ENCODE assay signal across 31 mouse cellular contexts in genomic region chr2:150895691-150896252, GRCm38 (mm10). TPM values are rescaled to one million over a fixed set of nuclear protein-coding genes. Genes with fewer than 3 reads are reported as not detected.
DNase-seq lines count a peak whose midpoint lies in the region; ATAC-seq lines count a peak whose summit lies in the region.
"Had no signal": no experiment of that assay in that cellular context is flagged by ENCODE, and none has a peak within 500 bp of the region (broad histone marks: within the 10 kb centered on the region; RNA-seq: fewer than 3 reads in every experiment).

No protein-coding gene starts in this region.

- no peak overlapping the region for H3K9ac ChIP-seq in embryonic facial prominence, embryonic 14.5 days (ENCODE audit: low read depth, low read length)
- H3K9ac ChIP-seq: embryonic facial prominence, embryonic 12.5 days; forebrain, embryonic 15.5 days; heart, embryonic 13.5 days; hindbrain, embryonic 14.5 days; kidney, embryonic 15.5 days; liver, embryonic 15.5 days; midbrain, embryonic 12.5 days; stomach, embryonic 15.5 days had no signal

- no peaks in the 10 kb centered on the region for H3K36me3 ChIP-seq in embryonic facial prominence, embryonic 14.5 days (ENCODE audit: control insufficient read depth, insufficient read depth, low read length)
- peaks cover 13% of the 10 kb centered on the region for H3K36me3 ChIP-seq in embryonic facial prominence, embryonic 10.5 days (replicated peaks)
- H3K36me3 ChIP-seq in macrophage (ENCODE audit: inconsistent target) = 0 out of 2 replicates have a peak, but pooled peaks cover 6% of the 10 kb centered on the region
- H3K36me3 ChIP-seq: forebrain, embryonic 15.5 days; heart, embryonic 13.5 days; liver, embryonic 15.5 days; stomach, embryonic 15.5 days had no signal

- H3K4me3 ChIP-seq in embryonic facial prominence, embryonic 14.5 days (ENCODE audit: low read depth, low read length) = no peak overlapping the region
- no peak overlapping the region for H3K4me3 ChIP-seq in embryonic facial prominence, embryonic 10.5 days
- H3K4me3 ChIP-seq in macrophage (ENCODE audit: inconsistent target) = no peak overlapping the region
- H3K4me3 ChIP-seq: embryonic facial prominence, embryonic 12.5 days; forebrain, embryonic 10.5 days; forebrain, embryonic 15.5 days; heart, adult 2 months; heart, embryonic 13.5 days; kidney, embryonic 15.5 days; liver, embryonic 15.5 days; megakaryocyte, embryonic 14.5 days; midbrain, embryonic 12.5 days; stomach, embryonic 15.5 days had no signal

- DNase-seq in embryonic facial prominence, embryonic 14.5 days (ENCODE audit: low spot score) = peak; percentile 22
- no peak for DNase-seq in embryonic facial prominence, embryonic 10.5 days (ENCODE audit: low spot score)
- DNase-seq in lung, postnatal 25 days (ENCODE audit: low spot score) = peak; percentile 16
- no peak for DNase-seq in lung, adult 18-20 months
- peak; percentile 86 for DNase-seq in retina, postnatal 1 day
- no peak for DNase-seq in adipocyte (ENCODE audit: low spot score)
- no peak for DNase-seq in adrenal gland, postnatal 4 days (ENCODE audit: low spot score in 2 of 2)
- DNase-seq: adrenal gland, postnatal 14 days; cerebellum, adult 2 months; cerebellum, postnatal 25 days; gastrocnemius, postnatal 25 days; heart, adult 2 months; heart, postnatal 10 days; kidney, adult 18-20 months; kidney, postnatal 36 days; layer of hippocampus, postnatal 36 days; left cerebral cortex, postnatal 4 days; right cerebral cortex, adult 18-20 months; thymus, postnatal 14 days had no signal

- 77% methylated on average over 7 of the region's 7 CpGs for WGBS in embryonic facial prominence, embryonic 14.5 days
- WGBS in embryonic facial prominence, embryonic 10.5 days = 77% methylated on average over 7 of the region's 7 CpGs
- 78% methylated on average over 6 of the region's 7 CpGs for WGBS in macrophage (ENCODE audit: missing documents)

- H3K4me1 ChIP-seq in embryonic facial prominence, embryonic 14.5 days (ENCODE audit: control insufficient read depth, insufficient read depth, low read length) = no peaks in the 10 kb centered on the region
- H3K4me1 ChIP-seq in embryonic facial prominence, embryonic 10.5 days = no peaks in the 10 kb centered on the region
- H3K4me1 ChIP-seq: embryonic facial prominence, embryonic 12.5 days; forebrain, embryonic 10.5 days; forebrain, embryonic 15.5 days; kidney, embryonic 15.5 days; liver, embryonic 15.5 days; midbrain, embryonic 12.5 days; stomach, embryonic 15.5 days had no signal

- peaks cover 99% of the 10 kb centered on the region for H3K79me2 ChIP-seq in macrophage (ENCODE audit: inconsistent target)

- no peaks in the 10 kb centered on the region for H3K9me3 ChIP-seq in embryonic facial prominence, embryonic 14.5 days (ENCODE audit: control insufficient read depth, low read length)
- H3K9me3 ChIP-seq in embryonic facial prominence, embryonic 10.5 days = no peaks in the 10 kb centered on the region
- H3K9me3 ChIP-seq: embryonic facial prominence, embryonic 12.5 days; forebrain, embryonic 10.5 days; forebrain, embryonic 15.5 days; heart, embryonic 13.5 days; kidney, embryonic 15.5 days; liver, embryonic 15.5 days; megakaryocyte, embryonic 14.5 days; midbrain, embryonic 12.5 days; stomach, embryonic 15.5 days had no signal

- no peak overlapping the region for H3K27ac ChIP-seq in embryonic facial prominence, embryonic 14.5 days (replicated peaks; ENCODE audit: low read depth, low read length)
- no peak overlapping the region for H3K27ac ChIP-seq in embryonic facial prominence, embryonic 10.5 days (replicated peaks)
- H3K27ac ChIP-seq in macrophage = peak overlapping the region; percentile 65
- H3K27ac ChIP-seq: embryonic facial prominence, embryonic 12.5 days; forebrain, embryonic 10.5 days; forebrain, embryonic 15.5 days; heart, adult 2 months; heart, embryonic 13.5 days; hindbrain, embryonic 14.5 days; kidney, embryonic 15.5 days; liver, embryonic 15.5 days; midbrain, embryonic 12.5 days; stomach, embryonic 15.5 days had no signal

- peak; percentile 47; the same call in 1 of the 2 replicates for ATAC-seq in embryonic facial prominence, embryonic 14.5 days (ENCODE audit: low read depth)
- ATAC-seq: forebrain, embryonic 15.5 days had no signal

- no peaks in the 10 kb centered on the region for H3K27me3 ChIP-seq in embryonic facial prominence, embryonic 14.5 days (replicated peaks; ENCODE audit: control insufficient read depth, insufficient read depth, low read length)
- H3K27me3 ChIP-seq in embryonic facial prominence, embryonic 10.5 days (replicated peaks; ENCODE audit: low read depth, poor library complexity, severe bottlenecking) = no peaks in the 10 kb centered on the region
- H3K27me3 ChIP-seq: CH12.LX; embryonic facial prominence, embryonic 12.5 days; forebrain, embryonic 15.5 days; heart, embryonic 13.5 days; kidney, embryonic 15.5 days; liver, embryonic 15.5 days; megakaryocyte, embryonic 14.5 days; midbrain, embryonic 12.5 days; stomach, embryonic 15.5 days had no signal

- H3K4me2 ChIP-seq in embryonic facial prominence, embryonic 14.5 days (ENCODE audit: low read depth, low read length) = no peak overlapping the region
- H3K4me2 ChIP-seq: embryonic facial prominence, embryonic 12.5 days; forebrain, embryonic 15.5 days; heart, embryonic 13.5 days; hindbrain, embryonic 14.5 days; kidney, embryonic 15.5 days; liver, embryonic 15.5 days; midbrain, embryonic 12.5 days; stomach, embryonic 15.5 days had no signal

RNA-seq across cellular contexts. Expression of gene Abhd12, which starts 8.8 kb away (rescaled TPM):
- 65.9 and 72.5 TPM in 2 replicates for polyA plus RNA-seq in embryonic facial prominence, embryonic 14.5 days (2014; fragmentation: Nextera tagmentation; extraction: Ambion mirVana)
- 46.0 and 51.3 TPM in 2 replicates for polyA plus RNA-seq in embryonic facial prominence, embryonic 10.5 days (2016; fragmentation: Nextera tagmentation; extraction: Ambion mirVana)
- total RNA-seq in macrophage (2018; cell fraction: chromatin; rRNA removed) = 100 to 1,000 TPM in 17 of 26 experiments, 10 to 100 TPM in 9; 15.2 to 321 (median 197) TPM
- total RNA-seq in macrophage (2018; cell fraction: cytosol; rRNA removed) = 100 to 1,000 TPM; 295 to 570 (median 393) TPM
- 100 to 1,000 TPM in 25 of 26 experiments, 10 to 100 TPM in 1; 61.2 to 444 (median 322) TPM for total RNA-seq in macrophage (2018; cell fraction: nucleus; rRNA removed)
- polyA plus RNA-seq in macrophage (2018) = 442 to 584 TPM (median 504 TPM) in 3 replicates
- total RNA-seq in adrenal gland, postnatal 4 days (2021) = 10 to 100 TPM; 52.0 to 52.8 TPM

RNA-seq across cellular contexts. Expression of gene Gins1, which starts 9.4 kb away (rescaled TPM):
- 30.0 and 34.7 TPM in 2 replicates for polyA plus RNA-seq in embryonic facial prominence, embryonic 14.5 days (2014; fragmentation: Nextera tagmentation; extraction: Ambion mirVana)
- polyA plus RNA-seq in embryonic facial prominence, embryonic 10.5 days (2016; fragmentation: Nextera tagmentation; extraction: Ambion mirVana) = 74.1 and 76.0 TPM in 2 replicates
- 10 to 100 TPM in 1 of 26 experiments, 1 to 10 TPM in 21, under 1 TPM in 3, not detected in 1; 0.92 to 13.1 (median 3.5) TPM for total RNA-seq in macrophage (2018; cell fraction: chromatin; rRNA removed)
- 1 to 10 TPM; 1.7 to 8.0 (median 3.7) TPM for total RNA-seq in macrophage (2018; cell fraction: cytosol; rRNA removed)
- total RNA-seq in macrophage (2018; cell fraction: nucleus; rRNA removed) = 10 to 100 TPM in 2 of 26 experiments, 1 to 10 TPM in 22, not detected in 2; 1.5 to 16.8 (median 3.8) TPM
- polyA plus RNA-seq in macrophage (2018) = 3.2 to 23.6 TPM (median 7.0 TPM) in 3 replicates
- total RNA-seq in adrenal gland, postnatal 4 days (2021) = 10 to 100 TPM; 12.6 to 12.9 TPM

Comparison
In these comparisons a context has a peak if more than half of its experiments do, and no peak if none do; other contexts are left out.
1. DNase-seq: peak in embryonic facial prominence, embryonic 14.5 days (single experiment), lung, postnatal 25 days (single experiment) and retina, postnatal 1 day (single experiment); none in embryonic facial prominence, embryonic 10.5 days (single experiment), lung, adult 18-20 months (0 of 2), adipocyte (single experiment) and adrenal gland, postnatal 4 days (0 of 2).